Comparison of ENCODE assay signal across 12 mouse cellular contexts in the genomic region with DNA sequence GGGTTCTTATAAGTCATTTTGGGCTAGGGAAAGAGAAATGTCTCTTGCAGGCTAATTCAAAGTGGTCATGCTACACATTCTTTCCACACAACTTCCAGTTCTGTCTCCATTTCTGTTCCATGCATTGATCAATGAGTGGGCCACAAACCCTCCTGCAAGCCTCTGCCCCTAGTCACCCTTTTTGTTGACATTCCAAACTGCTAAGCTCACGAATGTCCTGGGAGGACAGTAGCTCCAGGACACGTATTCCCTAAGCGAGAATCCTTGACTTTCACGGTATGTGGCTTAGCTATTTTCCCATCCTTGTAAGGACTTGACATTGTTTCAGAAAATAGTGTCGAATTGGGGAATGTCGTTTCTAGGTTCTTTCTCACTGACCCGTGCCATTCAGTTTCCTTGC.
"Had no signal": no experiment of that assay in that cellular context is flagged by ENCODE, and none has a peak within 500 bp of the region (broad histone marks: within the 10 kb centered on the region; RNA-seq: fewer than 3 reads in every experiment).

No protein-coding gene starts in this region.

- H3K27ac ChIP-seq: midbrain, embryonic 13.5 days; midbrain, embryonic 15.5 days; neural tube, embryonic 12.5 days; stomach, embryonic 15.5 days; stomach, postnatal 0 days had no signal

- H3K4me3 ChIP-seq: midbrain, embryonic 13.5 days; midbrain, embryonic 15.5 days; neural tube, embryonic 12.5 days; stomach, embryonic 15.5 days had no signal

- DNase-seq: lung, adult 18-20 months; lung, embryonic 14.5 days; lung, postnatal 10 days; lung, postnatal 4 days; right cerebral cortex, postnatal 14 days; thymus, adult 2 months; thymus, postnatal 25 days had no signal
